Mouse (Mus musculus) kidney, embryonic 15.5 days (tissue): ENCODE data around the gene Plxna4. TPM values are rescaled to one million over a fixed set of nuclear protein-coding genes. Genes with fewer than 3 reads are reported as not detected.

Experiments
- ATAC-seq: fragments of 200-750 bp; cut with Nextera tagmentation; replicated peaks from 2 replicates; pipeline ENCODE4 v1.8.0; 2017; ENCODE audit warnings: moderate TSS enrichment; ENCODE audit not compliant: low FRiP score
- H3K27ac ChIP-seq: fragments of 300-500 bp; sonication (generic); 2 replicates; pipeline ENCODE4 v1.5.1; 2015; ENCODE audit warnings: mild to moderate bottlenecking, inconsistent platforms
- H3K27me3 ChIP-seq: fragments of 300-500 bp; sonication (generic); 2 replicates; pipeline ENCODE4 v1.6.1; 2015; ENCODE audit warnings: inconsistent platforms
- H3K36me3 ChIP-seq: fragments of 300-500 bp; sonication (generic); 2 replicates; pipeline ENCODE4 v1.6.1; 2015; ENCODE audit warnings: inconsistent platforms
- H3K4me1 ChIP-seq: fragments of 300-500 bp; sonication (generic); 2 replicates; pipeline ENCODE4 v1.6.1; 2015; ENCODE audit warnings: inconsistent platforms
- H3K4me2 ChIP-seq: fragments of 300-500 bp; sonication (generic); 2 replicates; pipeline ENCODE4 v1.6.1; 2015; ENCODE audit warnings: moderate library complexity, mild to moderate bottlenecking, inconsistent platforms
- H3K4me3 ChIP-seq: fragments of 300-500 bp; sonication (generic); replicated peaks from 2 replicates; pipeline ENCODE4 v1.5.1; 2015; ENCODE audit warnings: mild to moderate bottlenecking, inconsistent platforms
- H3K9ac ChIP-seq: fragments of 300-500 bp; sonication (generic); 2 replicates; pipeline ENCODE4 v1.6.1; 2015; ENCODE audit warnings: mild to moderate bottlenecking, inconsistent platforms
- H3K9me3 ChIP-seq: fragments of 300-500 bp; sonication (generic); replicated peaks from 2 replicates; pipeline ENCODE4 v1.6.1; 2016; ENCODE audit warnings: inconsistent platforms
- WGBS: fragments of 180-500 bp; shearing (Covaris S2); methylation state at CpG from one replicate; pipeline ENCODE4 v1.1.7; 2015; ENCODE audit warnings: mixed read lengths; 5-methylcytosine and 5-hydroxymethylcytosine counted together
- polyA plus RNA-seq: library from polyadenylated mRNA; unstranded; fragments of >200 nt; fragmentation: Nextera tagmentation; extraction: Ambion mirVana; gene quantifications from 2 replicates; pipeline ENCODE4 v1.2.1, GENCODE M21; 2015

The Plxna4 gene
- polyA plus RNA-seq, 1 experiment from 2014 or later: 2.0 TPM

DNA sequence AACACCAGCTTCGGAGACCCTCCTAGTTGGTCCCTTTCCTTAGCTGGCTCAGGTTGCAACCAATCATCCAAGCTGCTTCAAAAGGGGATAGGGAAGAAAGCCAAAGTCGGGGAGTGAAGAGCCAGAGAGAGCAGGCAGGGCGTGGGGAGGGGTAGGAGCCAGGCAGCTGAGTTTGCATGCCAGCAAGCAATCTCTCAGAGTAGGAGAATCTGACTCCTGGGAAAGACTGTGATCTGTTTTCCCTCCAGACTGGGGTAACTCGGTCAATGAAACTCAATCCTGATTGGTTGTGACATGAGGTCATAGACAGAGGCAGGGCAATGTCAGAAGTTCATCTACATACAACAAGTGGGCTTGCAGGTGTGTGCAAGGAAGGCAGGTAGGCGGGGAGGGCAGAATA, 260.8 kb downstream of the Plxna4 start:
- Histone ChIP-seq H3K9ac (no peak overlapping the region), H3K4me1 (peaks cover 7% of the 10 kb centered on the region; the same call in 1 of the 2 replicates), H3K27me3 (peaks cover 16% of the 10 kb centered on the region; the same call in 1 of the 2 replicates), H3K4me2 (no peak overlapping the region), H3K27ac (0 out of 2 replicates have a peak overlapping the region, but pooled peaks have one; percentile 18), H3K36me3 (no peaks in the 10 kb centered on the region), H3K4me3 (no peak overlapping the region), H3K9me3 (no peaks in the 10 kb centered on the region)
- 17% methylated on average over 5 of the region's 5 CpGs for WGBS
- ATAC-seq: no peak

DNA sequence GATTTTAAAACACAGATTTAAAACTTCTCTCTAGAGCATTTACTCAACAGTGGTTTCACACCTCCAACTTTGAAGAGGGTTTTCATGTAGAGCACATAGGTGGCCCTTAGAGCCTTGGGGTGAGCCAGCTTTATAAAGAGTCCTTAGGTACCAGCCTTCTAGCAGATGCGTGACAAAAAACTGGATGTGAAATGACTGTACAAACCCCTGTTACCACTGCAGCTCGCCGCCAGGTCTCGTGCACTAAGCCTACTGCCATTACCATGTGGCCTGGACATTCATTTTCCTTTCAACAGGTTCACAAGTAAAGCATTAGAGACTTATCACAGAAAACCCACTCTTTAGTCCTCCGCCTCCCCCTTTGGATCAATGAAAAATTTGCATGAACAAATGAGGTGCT, 261.6 kb downstream of the Plxna4 start:
- H3K4me2 ChIP-seq: no peak overlapping the region
- H3K27ac ChIP-seq: no peak overlapping the region
- no peaks in the 10 kb centered on the region for H3K36me3 ChIP-seq
- no peak for ATAC-seq
- no peak overlapping the region for H3K4me3 ChIP-seq
- WGBS: 92% methylated on average over 5 of the region's 5 CpGs
- no peak overlapping the region for H3K9ac ChIP-seq
- H3K27me3 ChIP-seq: peaks cover 16% of the 10 kb centered on the region; the same call in 1 of the 2 replicates
- H3K4me1 ChIP-seq: peaks cover 7% of the 10 kb centered on the region; the same call in 1 of the 2 replicates
- H3K9me3 ChIP-seq: no peaks in the 10 kb centered on the region

DNA sequence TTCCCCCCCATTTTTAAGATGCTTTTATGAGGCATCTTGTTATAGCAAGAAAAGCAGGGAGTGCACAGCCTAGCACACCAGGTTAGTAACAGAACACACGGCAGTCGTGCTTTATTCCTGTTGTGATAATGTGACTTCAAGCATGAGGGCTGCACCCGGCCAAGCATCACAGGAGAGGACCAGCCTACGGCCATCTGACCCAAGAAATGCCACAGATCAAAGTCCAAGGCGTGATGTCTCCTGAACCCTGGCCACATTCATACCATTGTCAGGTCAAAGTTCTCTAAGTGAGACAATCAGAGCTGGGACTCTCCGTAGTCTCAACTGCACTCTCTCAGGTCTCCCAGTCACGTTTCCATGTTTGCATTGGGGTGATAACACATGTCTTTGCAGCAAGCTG, 262.1 kb downstream of the Plxna4 start:
- Histone ChIP-seq H3K4me3 (no peak overlapping the region), H3K4me1 (peaks cover 7% of the 10 kb centered on the region; the same call in 1 of the 2 replicates), H3K9ac (no peak overlapping the region), H3K27ac (no peak overlapping the region), H3K4me2 (no peak overlapping the region), H3K27me3 (peaks cover 16% of the 10 kb centered on the region; the same call in 1 of the 2 replicates), H3K36me3 (no peaks in the 10 kb centered on the region), H3K9me3 (no peaks in the 10 kb centered on the region)
- WGBS: 47% methylated on average over 7 of the region's 7 CpGs
- ATAC-seq: no peak

DNA sequence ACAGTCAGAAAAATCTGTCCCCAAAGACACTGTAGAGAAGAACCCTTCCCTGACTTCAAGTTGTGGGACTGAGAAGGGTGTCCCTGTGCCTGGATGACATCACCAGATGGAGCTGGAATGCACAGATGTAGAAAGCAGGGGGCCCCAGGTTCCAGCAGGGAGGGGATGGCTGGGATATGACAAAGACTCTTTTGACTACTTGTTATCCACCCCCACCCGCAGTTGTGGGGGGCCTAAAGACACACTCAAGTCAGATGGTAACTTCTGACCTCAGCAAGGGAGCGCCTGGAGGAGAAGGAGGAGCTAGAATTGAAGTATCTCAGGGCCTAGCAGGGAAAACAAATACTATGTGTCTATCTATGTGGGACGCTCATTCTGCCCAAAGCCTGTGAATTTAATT, 266.8 kb downstream of the Plxna4 start:
- no peak overlapping the region for H3K4me3 ChIP-seq
- no peaks in the 10 kb centered on the region for H3K4me1 ChIP-seq
- no peaks in the 10 kb centered on the region for H3K27me3 ChIP-seq
- H3K4me2 ChIP-seq: no peak overlapping the region
- no peak overlapping the region for H3K27ac ChIP-seq
- H3K9me3 ChIP-seq: no peaks in the 10 kb centered on the region
- ATAC-seq: no peak
- H3K9ac ChIP-seq: no peak overlapping the region
- 72% methylated on average over 3 of the region's 3 CpGs for WGBS
- H3K36me3 ChIP-seq: no peaks in the 10 kb centered on the region

DNA sequence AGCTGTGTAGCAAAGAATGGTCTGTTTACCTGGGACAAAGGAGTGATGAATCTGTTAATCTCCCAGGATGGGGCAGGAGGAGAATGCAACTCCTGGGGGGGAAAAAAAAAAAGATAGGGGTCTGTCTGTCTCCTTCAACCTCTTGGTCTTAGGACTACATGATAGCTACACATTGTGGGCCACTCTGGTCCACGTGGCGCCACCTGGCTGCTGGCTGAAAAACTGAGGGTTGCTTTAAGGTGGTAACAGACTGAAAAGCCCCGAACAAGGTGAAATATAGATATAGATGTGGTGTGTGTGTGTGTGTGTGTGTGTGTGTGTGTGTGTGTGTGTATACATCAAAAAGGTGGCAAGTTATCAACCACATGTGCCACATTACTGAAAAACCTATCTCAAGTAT, 267.7 kb downstream of the Plxna4 start:
- no peaks in the 10 kb centered on the region for H3K36me3 ChIP-seq
- 39% methylated on average over 3 of the region's 3 CpGs for WGBS
- no peak for ATAC-seq
- no peak overlapping the region for H3K27ac ChIP-seq
- H3K9ac ChIP-seq: no peak overlapping the region
- H3K4me1 ChIP-seq: no peaks in the 10 kb centered on the region
- H3K4me3 ChIP-seq: no peak overlapping the region
- H3K9me3 ChIP-seq: no peaks in the 10 kb centered on the region
- no peak overlapping the region for H3K4me2 ChIP-seq
- no peaks in the 10 kb centered on the region for H3K27me3 ChIP-seq

DNA sequence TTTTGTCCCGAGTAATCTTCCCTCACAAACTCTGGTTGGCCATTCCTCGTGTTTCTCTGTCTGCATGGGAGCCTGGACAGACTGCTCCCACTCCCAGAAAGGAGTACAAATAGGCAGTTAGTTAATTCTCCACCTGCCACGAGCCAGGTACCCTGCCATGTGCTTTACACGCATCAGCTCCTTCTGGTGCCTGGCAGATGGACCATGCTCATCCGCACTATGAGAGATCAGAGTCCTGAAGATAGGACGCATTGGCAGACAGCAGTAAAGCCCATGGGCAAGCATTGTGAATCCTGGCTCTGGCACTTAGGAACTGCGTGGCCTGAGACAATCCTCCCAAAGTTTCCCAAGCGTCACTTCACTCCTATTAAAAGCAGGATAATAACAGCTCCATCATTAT, 270.5 kb downstream of the Plxna4 start:
- ATAC-seq: no peak
- no peaks in the 10 kb centered on the region for H3K27me3 ChIP-seq
- H3K9ac ChIP-seq: no peak overlapping the region
- H3K4me3 ChIP-seq: no peak overlapping the region
- no peaks in the 10 kb centered on the region for H3K9me3 ChIP-seq
- H3K4me2 ChIP-seq: no peak overlapping the region
- H3K27ac ChIP-seq: no peak overlapping the region
- H3K4me1 ChIP-seq: no peaks in the 10 kb centered on the region
- H3K36me3 ChIP-seq: no peaks in the 10 kb centered on the region
- WGBS: 78% methylated on average over 8 of the region's 8 CpGs

DNA sequence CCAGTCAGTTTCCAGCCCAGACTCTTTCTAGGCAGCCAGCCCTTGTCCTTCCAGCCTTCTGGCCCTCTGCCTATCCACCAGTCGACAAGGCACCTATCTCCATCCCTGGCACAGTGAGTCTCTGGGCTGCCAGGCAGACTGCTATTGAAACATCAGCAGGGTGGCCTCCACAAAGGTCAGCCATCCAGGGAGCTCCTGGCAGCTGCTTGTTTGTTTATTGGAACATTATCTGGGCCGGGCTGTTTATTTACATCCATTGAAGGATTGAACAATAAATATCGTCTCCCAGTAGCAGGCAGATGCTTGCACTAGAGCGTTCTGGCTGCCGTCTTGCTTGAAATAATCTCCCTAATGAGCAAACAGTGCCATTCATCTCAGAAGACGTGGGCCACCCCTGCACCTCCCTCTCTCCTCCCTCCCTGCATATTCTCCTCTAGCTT, 273.0 kb downstream of the Plxna4 start:
- ATAC-seq: no peak
- WGBS: 19% methylated on average over 6 of the region's 6 CpGs
- Histone ChIP-seq H3K27me3 (no peaks in the 10 kb centered on the region), H3K4me2 (no peak overlapping the region), H3K4me3 (no peak overlapping the region), H3K4me1 (no peaks in the 10 kb centered on the region), H3K9me3 (no peaks in the 10 kb centered on the region), H3K9ac (no peak overlapping the region), H3K36me3 (no peaks in the 10 kb centered on the region), H3K27ac (no peak overlapping the region)

DNA sequence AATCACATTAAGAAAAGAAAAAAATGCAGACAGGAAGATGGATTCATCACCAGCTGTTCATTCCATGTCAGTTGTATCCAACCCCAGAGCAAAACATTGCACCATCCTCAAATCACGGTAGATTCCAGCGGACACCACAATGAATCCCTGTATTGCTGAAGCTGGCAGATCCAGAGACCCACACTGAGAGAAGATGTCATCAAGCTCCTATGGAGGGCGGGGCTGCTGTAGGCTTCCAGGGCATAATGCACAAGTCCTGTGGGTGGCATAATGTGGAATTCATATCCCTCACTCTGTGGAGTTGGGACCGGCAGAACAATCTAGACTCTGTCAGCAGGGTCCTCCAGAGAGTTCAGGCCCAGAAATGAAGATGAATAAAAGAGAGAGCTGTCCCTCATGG, 278.8 kb downstream of the Plxna4 start:
- 91% methylated on average over 4 of the region's 4 CpGs for WGBS
- Histone ChIP-seq H3K9ac (no peak overlapping the region), H3K27ac (no peak overlapping the region), H3K4me3 (no peak overlapping the region), H3K36me3 (no peaks in the 10 kb centered on the region), H3K4me1 (no peaks in the 10 kb centered on the region), H3K9me3 (no peaks in the 10 kb centered on the region), H3K27me3 (no peaks in the 10 kb centered on the region), H3K4me2 (no peak overlapping the region)
- ATAC-seq: no peak

DNA sequence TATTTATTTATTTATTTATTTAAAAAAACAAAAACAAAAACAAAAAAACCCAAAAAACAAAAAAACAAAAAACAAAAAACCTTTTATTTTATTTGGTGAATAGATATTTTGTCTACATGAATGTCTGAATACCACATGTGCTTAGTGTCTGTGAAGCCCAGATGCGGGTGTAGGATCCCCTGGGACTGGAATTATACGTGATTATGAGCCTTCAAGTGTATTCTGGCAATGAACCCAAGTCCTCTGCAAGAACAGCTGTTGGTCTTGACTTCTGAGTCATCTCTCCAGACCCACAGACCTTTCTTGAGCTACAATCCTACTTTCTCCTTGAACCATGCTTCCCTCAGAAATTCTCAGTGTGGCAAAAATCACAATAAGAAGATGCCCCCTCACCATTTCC, 287.4 kb downstream of the Plxna4 start:
- Histone ChIP-seq H3K4me2 (no peak overlapping the region), H3K9ac (no peak overlapping the region), H3K4me3 (no peak overlapping the region), H3K9me3 (no peaks in the 10 kb centered on the region), H3K27ac (no peak overlapping the region), H3K27me3 (no peaks in the 10 kb centered on the region), H3K4me1 (no peaks in the 10 kb centered on the region), H3K36me3 (no peaks in the 10 kb centered on the region)
- ATAC-seq: no peak
- WGBS: 82% methylated on average over 2 of the region's 2 CpGs

DNA sequence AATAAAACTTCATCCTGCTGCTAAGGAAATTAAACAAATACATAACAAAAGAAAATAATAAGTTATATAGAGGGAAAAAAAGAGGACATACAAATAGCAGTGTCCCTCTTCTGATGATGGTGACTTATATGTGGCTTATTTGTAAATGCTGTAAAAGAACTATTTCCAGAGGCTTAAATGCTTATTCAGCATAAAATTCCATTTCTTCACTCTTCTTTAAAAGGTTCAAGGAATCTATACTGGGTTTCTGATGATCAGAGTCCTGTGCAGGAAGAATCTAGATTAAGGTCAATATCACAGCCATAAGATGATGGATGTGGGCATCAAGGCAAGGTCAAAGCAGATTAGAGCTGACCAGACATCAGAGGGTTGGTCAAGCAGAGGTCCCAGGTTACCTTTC, 306.5 kb downstream of the Plxna4 start:
- no peaks in the 10 kb centered on the region for H3K36me3 ChIP-seq

DNA sequence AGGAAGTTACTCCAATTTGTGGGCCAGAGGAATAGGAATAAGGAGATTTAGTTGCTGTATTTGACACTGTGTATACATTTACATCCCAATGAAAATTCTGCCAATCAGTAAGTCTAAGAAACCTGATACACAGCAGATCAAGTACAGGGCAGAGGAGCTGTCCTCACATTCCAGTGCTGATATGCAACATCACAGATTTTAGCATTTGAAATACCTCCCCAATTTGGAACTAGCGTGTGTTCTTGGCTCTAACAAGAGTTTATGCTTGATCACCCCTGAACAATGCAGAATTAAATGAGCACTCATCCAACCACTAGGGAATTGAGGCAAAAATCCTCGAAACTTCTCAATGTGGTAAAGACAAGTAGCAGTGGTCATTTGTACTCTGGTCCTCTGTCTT, 307.3 kb downstream of the Plxna4 start:
- no peak overlapping the region for H3K27ac ChIP-seq
- 42% methylated on average over 2 of the region's 2 CpGs for WGBS
- H3K9me3 ChIP-seq: no peaks in the 10 kb centered on the region
- no peak overlapping the region for H3K4me2 ChIP-seq
- H3K27me3 ChIP-seq: no peaks in the 10 kb centered on the region
- no peak for ATAC-seq
- H3K36me3 ChIP-seq: no peaks in the 10 kb centered on the region
- H3K4me3 ChIP-seq: no peak overlapping the region
- no peak overlapping the region for H3K9ac ChIP-seq
- no peaks in the 10 kb centered on the region for H3K4me1 ChIP-seq

More for the DNA sequence above, 306.5 kb downstream of the Plxna4 start:
- H3K4me1 ChIP-seq: no peaks in the 10 kb centered on the region
- H3K4me2 ChIP-seq: no peak overlapping the region
- ATAC-seq: no peak
- H3K4me3 ChIP-seq: no peak overlapping the region
- no peaks in the 10 kb centered on the region for H3K9me3 ChIP-seq
- no peak overlapping the region for H3K27ac ChIP-seq
- no peak overlapping the region for H3K9ac ChIP-seq
- no peaks in the 10 kb centered on the region for H3K27me3 ChIP-seq

DNA sequence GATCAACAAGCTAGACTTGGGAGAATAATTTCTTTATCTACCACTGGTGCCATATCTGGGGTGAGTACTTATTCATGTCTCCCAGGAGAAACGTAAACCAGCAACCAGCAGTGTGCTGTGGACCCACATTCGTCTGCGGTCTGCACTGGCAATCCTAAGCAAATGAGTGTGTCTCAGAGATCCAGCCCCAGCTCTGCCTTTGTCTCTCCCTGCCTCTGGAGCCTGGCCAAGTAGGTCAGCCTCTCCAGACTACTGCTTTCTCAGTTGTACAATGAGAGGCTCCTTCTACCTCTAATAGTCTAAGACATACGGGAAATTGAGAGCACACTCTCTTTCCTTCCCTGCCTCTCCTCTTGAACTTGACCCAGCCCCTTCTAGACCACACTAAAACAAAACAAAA, 316.5 kb downstream of the Plxna4 start:
- Histone ChIP-seq H3K27me3 (no peaks in the 10 kb centered on the region), H3K36me3 (no peaks in the 10 kb centered on the region), H3K27ac (no peak overlapping the region), H3K4me2 (no peak overlapping the region), H3K4me1 (no peaks in the 10 kb centered on the region), H3K9ac (no peak overlapping the region), H3K4me3 (no peak overlapping the region), H3K9me3 (no peaks in the 10 kb centered on the region)
- 74% methylated on average over 4 of the region's 4 CpGs for WGBS
- no peak for ATAC-seq

DNA sequence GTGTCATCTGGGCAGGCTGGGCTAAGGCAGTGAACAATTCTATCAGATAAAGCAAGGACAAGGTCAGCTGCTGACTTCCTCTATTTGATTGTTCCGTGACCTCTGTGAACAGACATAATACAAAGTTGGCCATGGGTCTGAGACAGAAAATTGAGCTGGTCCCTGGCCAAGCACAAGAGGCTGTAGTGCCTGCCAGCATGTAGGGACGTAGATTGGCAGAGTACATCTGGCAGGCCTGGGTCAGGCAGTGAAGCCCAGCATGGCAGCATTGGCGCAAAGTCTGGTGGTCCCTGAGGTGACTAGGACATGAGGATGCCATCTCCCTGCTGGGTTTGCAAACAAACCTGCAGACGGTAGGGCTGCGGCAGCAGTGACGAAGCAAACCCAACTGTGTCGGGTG, 321.9 kb downstream of the Plxna4 start:
- Histone ChIP-seq H3K9me3 (no peaks in the 10 kb centered on the region), H3K27ac (no peak overlapping the region), H3K36me3 (no peaks in the 10 kb centered on the region), H3K27me3 (no peaks in the 10 kb centered on the region), H3K4me3 (no peak overlapping the region), H3K4me2 (no peak overlapping the region), H3K9ac (no peak overlapping the region), H3K4me1 (0 out of 2 replicates have a peak, but pooled peaks cover 7% of the 10 kb centered on the region)
- WGBS: 88% methylated on average over 7 of the region's 7 CpGs
- ATAC-seq: no peak
